In the genomic region with DNA sequence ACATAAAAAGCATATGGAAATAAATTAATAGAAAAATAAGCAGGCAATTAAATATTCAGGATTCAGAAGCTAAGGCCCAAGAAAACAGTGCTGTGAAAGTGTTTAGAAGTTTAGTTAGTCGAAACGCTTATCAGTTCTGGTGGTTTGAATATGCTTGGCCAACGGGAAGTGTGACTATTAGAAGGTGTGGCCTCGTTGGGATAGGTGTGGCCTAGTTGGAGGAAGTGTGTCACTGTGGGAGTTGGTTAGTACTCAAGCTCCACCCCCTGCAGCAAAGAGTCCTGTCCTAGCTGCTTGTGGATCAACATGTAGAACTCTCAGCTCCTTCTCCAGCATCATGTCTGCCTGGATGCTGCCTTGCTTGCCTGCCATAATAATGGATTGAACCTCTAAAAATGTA, we compare ENCODE assay signal across 9 mouse cellular contexts. TPM values are rescaled to one million over a fixed set of nuclear protein-coding genes. Genes with fewer than 3 reads are reported as not detected.
A peak's percentile ranks its signal among the peaks of the same experiment; 100 is the strongest.
DNase-seq lines count a peak whose midpoint lies in the region; ATAC-seq lines count a peak whose summit lies in the region.
"Had no signal": no experiment of that assay in that cellular context is flagged by ENCODE, and none has a peak within 500 bp of the region (broad histone marks: within the 10 kb centered on the region; RNA-seq: fewer than 3 reads in every experiment).

No protein-coding gene starts in this region.

- no peak for DNase-seq in heart, adult 8-10 months (ENCODE audit: low spot score)
- peak; percentile 84 for DNase-seq in c-Kit-positive CD71-positive TER-119-negative erythroid progenitor cells, embryonic 14.5 days (ENCODE audit: low read depth)
- DNase-seq in splenic B cell, adult 2 months (ENCODE audit: low read depth, low spot score): peak; percentile 84
- no peak for DNase-seq in cerebellum, adult 9-11 months
- no peak for DNase-seq in gastrocnemius, postnatal 25 days
- no peak for DNase-seq in cerebellum, adult 11-12 months

- no peak for ATAC-seq in heart, embryonic 13.5 days (ENCODE audit: extremely low read depth, insufficient number of reproducible peaks, low FRiP score, low TSS enrichment)
- peak; percentile 96 for ATAC-seq in liver, embryonic 16.5 days (ENCODE audit: low read depth)
- ATAC-seq: forebrain, embryonic 15.5 days had no signal

- no peak overlapping the region for H3K9ac ChIP-seq in heart, embryonic 13.5 days
- H3K9ac ChIP-seq in liver, embryonic 16.5 days (ENCODE audit: low read depth, low read length): peak overlapping the region; percentile 57
- H3K9ac ChIP-seq: forebrain, embryonic 15.5 days had no signal

- H3K36me3 ChIP-seq in heart, embryonic 13.5 days: no peaks in the 10 kb centered on the region
- H3K36me3 ChIP-seq in liver, embryonic 16.5 days (ENCODE audit: control insufficient read depth, insufficient read depth): no peaks in the 10 kb centered on the region
- no peaks in the 10 kb centered on the region for H3K36me3 ChIP-seq in splenic B cell, adult 2 months (ENCODE audit: control insufficient read depth, insufficient read depth, low read length, poor library complexity, severe bottlenecking)
- H3K36me3 ChIP-seq: forebrain, embryonic 15.5 days had no signal

- H3K9me3 ChIP-seq in heart, embryonic 13.5 days: no peaks in the 10 kb centered on the region
- H3K9me3 ChIP-seq in liver, embryonic 16.5 days (replicated peaks; ENCODE audit: control insufficient read depth, low read length): no peaks in the 10 kb centered on the region
- H3K9me3 ChIP-seq: forebrain, embryonic 15.5 days had no signal

- H3K4me1 ChIP-seq in heart, embryonic 13.5 days: peaks cover 8% of the 10 kb centered on the region
- H3K4me1 ChIP-seq in liver, embryonic 16.5 days (ENCODE audit: control insufficient read depth, low read depth, low read length): peaks cover 19% of the 10 kb centered on the region
- H3K4me1 ChIP-seq: forebrain, embryonic 15.5 days had no signal

- no peak overlapping the region for H3K4me3 ChIP-seq in heart, embryonic 13.5 days
- H3K4me3 ChIP-seq in liver, embryonic 16.5 days (ENCODE audit: low read depth, low read length): peak overlapping the region; percentile 57
- H3K4me3 ChIP-seq: forebrain, embryonic 15.5 days had no signal

- no peak overlapping the region for H3K27ac ChIP-seq in heart, embryonic 13.5 days (replicated peaks)
- peak overlapping the region; percentile 80 for H3K27ac ChIP-seq in liver, embryonic 16.5 days (ENCODE audit: low read length)
- H3K27ac ChIP-seq: forebrain, embryonic 15.5 days had no signal

- 72% methylated on average over 4 of the region's 4 CpGs for WGBS in heart, embryonic 13.5 days
- 22% methylated on average over 4 of the region's 4 CpGs for WGBS in liver, embryonic 16.5 days (ENCODE audit: insufficient replicate concordance)

- H3K4me2 ChIP-seq in heart, embryonic 13.5 days: peak overlapping the region; percentile 13
- peak overlapping the region; percentile 50 for H3K4me2 ChIP-seq in liver, embryonic 16.5 days (ENCODE audit: low read depth, low read length)
- H3K4me2 ChIP-seq: forebrain, embryonic 15.5 days had no signal

- H3K27me3 ChIP-seq in heart, embryonic 13.5 days (replicated peaks): no peaks in the 10 kb centered on the region
- no peaks in the 10 kb centered on the region for H3K27me3 ChIP-seq in liver, embryonic 16.5 days (ENCODE audit: control insufficient read depth, insufficient read depth, low read depth, low read length)
- no peaks in the 10 kb centered on the region for H3K27me3 ChIP-seq in splenic B cell, adult 2 months (ENCODE audit: control insufficient read depth, insufficient read depth, low read length, poor library complexity, severe bottlenecking)
- H3K27me3 ChIP-seq: forebrain, embryonic 15.5 days had no signal

RNA-seq across cellular contexts. Expression of a gene that starts 6.5 kb away (rescaled TPM):
- 3.7 and 3.8 TPM in 2 replicates for polyA plus RNA-seq in heart, embryonic 13.5 days (2015; fragmentation: Nextera tagmentation; extraction: Ambion mirVana)
- 1 to 10 TPM; 3.9 to 5.6 (median 4.2) TPM for total RNA-seq in heart, adult 8-10 months (2022)
- 1.8 TPM in 2 replicates for polyA plus RNA-seq in liver, embryonic 16.5 days (2015; fragmentation: Nextera tagmentation; extraction: Ambion mirVana)
- 1 to 10 TPM; 1.5 to 2.6 TPM for total RNA-seq in gastrocnemius, postnatal 25 days (2021)

Comparison
In these comparisons a context has a peak if more than half of its experiments do, and no peak if none do; other contexts are left out.
1. DNase-seq: peak in c-Kit-positive CD71-positive TER-119-negative erythroid progenitor cells, embryonic 14.5 days (single experiment) and splenic B cell, adult 2 months (single experiment); none in heart, adult 8-10 months (single experiment), cerebellum, adult 9-11 months (single experiment), gastrocnemius, postnatal 25 days (single experiment) and cerebellum, adult 11-12 months (single experiment).